Mouse (Mus musculus) skeletal muscle tissue, adult 2 months (tissue): ENCODE results near the gene Vmn2r13.
"Not testable (repeated sequence)": the region's sequence is repeated elsewhere in the genome, so short reads cannot be mapped to it uniquely, and the experiment has no call there.

Experiments
- DNase-seq: peaks from one replicate; pipeline ENCODE4 v3.0.0-alpha.2; 2012; ENCODE audit warnings: low read depth, low spot score

Gene Vmn2r13

GRCm38 (mm10) chr5:109192099-109192498 is at the start of gene Vmn2r13:
Vmn2r13 (minus strand) TSS chr5:109192199.
- DNase-seq = not testable (repeated sequence)

- no peak for DNase-seq
Measured at GRCm38 (mm10) chr5:109224608-109225007, 32.6 kb upstream of the Vmn2r13 start, which contains the start of gene Vmn2r14. Vmn2r14 (minus strand) TSS chr5:109224708.

GRCm38 (mm10) chr5:109166851-109167250 is 25.1 kb downstream of the Vmn2r13 start:
- DNase-seq = not testable (repeated sequence)

- no peak for DNase-seq
Measured at GRCm38 (mm10) chr5:109160121-109160520, 31.9 kb downstream of the Vmn2r13 start.

GRCm38 (mm10) chr5:109159576-109159975 is 32.4 kb downstream of the Vmn2r13 start:
- DNase-seq = not testable (repeated sequence)

GRCm38 (mm10) chr5:109158488-109159485 is 33.2 kb downstream of the Vmn2r13 start:
- DNase-seq = not testable (repeated sequence)

- no peak for DNase-seq
Measured at GRCm38 (mm10) chr5:109139546-109139945, 52.5 kb downstream of the Vmn2r13 start.

- no peak for DNase-seq
Measured at GRCm38 (mm10) chr5:109136731-109137130, 55.3 kb downstream of the Vmn2r13 start.
